Mouse (Mus musculus) hindbrain, embryonic 12.5 days (tissue): Measurements from ENCODE around the gene Wdr90. TPM values are rescaled to one million over a fixed set of nuclear protein-coding genes. Genes with fewer than 3 reads are reported as not detected.

Source experiments
- ATAC-seq: fragments of 200-750 bp; cut with Nextera tagmentation; 2 replicates; pipeline ENCODE4 v1.8.0; 2017; ENCODE audit warnings: moderate TSS enrichment; ENCODE audit not compliant: low FRiP score
- H3K27ac ChIP-seq: fragments of 300-500 bp; sonication (generic); 2 replicates; pipeline ENCODE4 v1.5.1; 2016; ENCODE audit warnings: mild to moderate bottlenecking
- H3K27me3 ChIP-seq: fragments of 300-500 bp; sonication (generic); 2 replicates; pipeline ENCODE4 v1.6.1; 2016; ENCODE audit warnings: mild to moderate bottlenecking
- H3K36me3 ChIP-seq: fragments of 300-500 bp; sonication (generic); 2 replicates; pipeline ENCODE4 v1.6.1; 2016; ENCODE audit warnings: mild to moderate bottlenecking
- H3K4me1 ChIP-seq: fragments of 300-500 bp; sonication (generic); 2 replicates; pipeline ENCODE4 v1.6.1; 2016
- H3K4me2 ChIP-seq: fragments of 300-500 bp; sonication (generic); replicated peaks from 2 replicates; pipeline ENCODE4 v1.6.1; 2016; ENCODE audit warnings: mild to moderate bottlenecking
- H3K4me3 ChIP-seq: fragments of 300-500 bp; sonication (generic); 2 replicates; pipeline ENCODE4 v1.5.1; 2016; ENCODE audit warnings: mild to moderate bottlenecking
- H3K9ac ChIP-seq: fragments of 300-500 bp; sonication (generic); 2 replicates; pipeline ENCODE4 v1.6.1; 2016; ENCODE audit warnings: mild to moderate bottlenecking, moderate library complexity
- H3K9me3 ChIP-seq: fragments of 300-500 bp; sonication (generic); replicated peaks from 2 replicates; pipeline ENCODE4 v1.6.1; 2016; ENCODE audit warnings: mild to moderate bottlenecking
- WGBS: fragments of 180-500 bp; shearing (Covaris S2); methylation state at CpG from one replicate; pipeline ENCODE4 v1.1.7; 2016; 5-methylcytosine and 5-hydroxymethylcytosine counted together
- polyA plus RNA-seq: library from polyadenylated mRNA; unstranded; fragments of >200 nt; fragmentation: Nextera tagmentation; extraction: Ambion mirVana; gene quantifications from 2 replicates; pipeline ENCODE4 v1.2.1, GENCODE M21; 2016

The Wdr90 gene
- polyA plus RNA-seq, 1 experiment from 2014 or later: 30.0 TPM

DNA sequence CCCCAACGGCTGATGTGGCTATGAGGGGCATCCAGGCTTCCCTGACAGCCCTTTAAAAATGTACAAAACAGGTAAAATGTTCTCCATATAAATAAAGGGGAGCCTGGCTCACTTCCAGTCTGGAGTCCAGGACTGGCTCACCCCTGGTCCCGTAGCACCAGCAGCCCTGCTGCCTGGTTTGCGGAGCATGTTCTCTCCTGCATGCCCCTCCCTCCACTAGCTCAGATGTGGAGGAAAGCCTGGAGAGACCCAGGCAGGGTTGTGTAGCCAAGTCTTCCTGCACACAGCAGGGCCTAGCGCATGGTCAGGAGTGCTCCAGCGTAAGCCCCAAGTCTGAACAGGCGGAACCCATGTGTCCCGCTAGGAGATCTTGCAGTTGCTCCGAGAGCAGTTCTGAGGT is 22.0 kb upstream of the Wdr90 start:
- H3K27ac ChIP-seq: no peak overlapping the region
- no peak overlapping the region for H3K4me2 ChIP-seq
- ATAC-seq: no peak
- no peak overlapping the region for H3K9ac ChIP-seq
- WGBS: 80% methylated on average over 8 of the region's 8 CpGs
- H3K27me3 ChIP-seq: no peaks in the 10 kb centered on the region
- peaks cover 23% of the 10 kb centered on the region for H3K4me1 ChIP-seq
- H3K4me3 ChIP-seq: no peak overlapping the region
- peaks cover 53% of the 10 kb centered on the region for H3K36me3 ChIP-seq
- no peaks in the 10 kb centered on the region for H3K9me3 ChIP-seq

DNA sequence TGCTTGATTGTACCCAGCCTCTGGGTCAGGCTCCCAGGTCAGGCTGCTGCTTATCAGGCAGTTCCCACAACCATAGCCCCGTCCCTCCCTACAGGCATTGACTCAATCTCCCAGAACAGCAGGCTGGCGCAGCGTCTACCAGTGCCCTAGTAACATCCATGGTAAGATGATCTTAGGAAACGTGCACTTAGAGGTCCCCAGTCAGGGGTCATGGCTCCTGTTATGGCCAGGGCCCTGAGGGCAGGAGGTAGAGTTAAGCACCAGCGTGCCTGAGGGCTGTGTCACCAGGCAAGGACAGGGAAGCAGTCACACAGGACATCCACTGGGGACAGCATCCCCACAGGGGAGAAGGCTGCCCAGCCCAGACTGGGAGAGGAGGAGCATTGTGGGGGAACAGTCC is 21.0 kb upstream of the Wdr90 start:
- no peak overlapping the region for H3K4me2 ChIP-seq
- H3K27ac ChIP-seq: no peak overlapping the region
- no peak overlapping the region for H3K9ac ChIP-seq
- H3K4me3 ChIP-seq: no peak overlapping the region
- H3K9me3 ChIP-seq: no peaks in the 10 kb centered on the region
- 29% methylated on average over 5 of the region's 5 CpGs for WGBS
- H3K27me3 ChIP-seq: no peaks in the 10 kb centered on the region
- peaks cover 23% of the 10 kb centered on the region for H3K4me1 ChIP-seq
- peaks cover 51% of the 10 kb centered on the region for H3K36me3 ChIP-seq
- no peak for ATAC-seq

DNA sequence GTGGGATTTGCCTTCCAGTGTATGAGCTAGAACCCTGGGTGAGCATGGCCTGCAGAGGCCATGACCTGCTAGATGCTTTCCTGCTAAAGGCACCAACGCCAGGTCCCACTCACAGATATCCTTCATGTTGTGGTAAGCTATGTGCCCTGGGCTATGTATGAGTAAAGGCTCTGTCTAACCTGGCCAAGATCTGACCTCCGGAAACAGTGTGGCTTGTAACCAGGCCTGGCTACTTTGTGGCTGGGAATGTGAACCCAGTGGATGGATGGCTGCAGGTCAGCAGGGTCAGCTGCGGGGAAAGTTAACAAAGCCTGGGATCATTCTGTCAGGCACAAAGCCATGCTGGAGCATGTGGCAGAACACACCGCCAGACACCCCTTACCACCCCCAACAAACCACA is 20.4 kb upstream of the Wdr90 start:
- no peak for ATAC-seq
- 14% methylated on average over 4 of the region's 4 CpGs for WGBS
- no peaks in the 10 kb centered on the region for H3K9me3 ChIP-seq
- peaks cover 28% of the 10 kb centered on the region for H3K4me1 ChIP-seq
- H3K36me3 ChIP-seq: peaks cover 48% of the 10 kb centered on the region
- H3K4me2 ChIP-seq: no peak overlapping the region
- H3K9ac ChIP-seq: peak overlapping the region; percentile 51
- H3K4me3 ChIP-seq: no peak overlapping the region
- H3K27me3 ChIP-seq: no peaks in the 10 kb centered on the region
- H3K27ac ChIP-seq: peak overlapping the region; percentile 80

DNA sequence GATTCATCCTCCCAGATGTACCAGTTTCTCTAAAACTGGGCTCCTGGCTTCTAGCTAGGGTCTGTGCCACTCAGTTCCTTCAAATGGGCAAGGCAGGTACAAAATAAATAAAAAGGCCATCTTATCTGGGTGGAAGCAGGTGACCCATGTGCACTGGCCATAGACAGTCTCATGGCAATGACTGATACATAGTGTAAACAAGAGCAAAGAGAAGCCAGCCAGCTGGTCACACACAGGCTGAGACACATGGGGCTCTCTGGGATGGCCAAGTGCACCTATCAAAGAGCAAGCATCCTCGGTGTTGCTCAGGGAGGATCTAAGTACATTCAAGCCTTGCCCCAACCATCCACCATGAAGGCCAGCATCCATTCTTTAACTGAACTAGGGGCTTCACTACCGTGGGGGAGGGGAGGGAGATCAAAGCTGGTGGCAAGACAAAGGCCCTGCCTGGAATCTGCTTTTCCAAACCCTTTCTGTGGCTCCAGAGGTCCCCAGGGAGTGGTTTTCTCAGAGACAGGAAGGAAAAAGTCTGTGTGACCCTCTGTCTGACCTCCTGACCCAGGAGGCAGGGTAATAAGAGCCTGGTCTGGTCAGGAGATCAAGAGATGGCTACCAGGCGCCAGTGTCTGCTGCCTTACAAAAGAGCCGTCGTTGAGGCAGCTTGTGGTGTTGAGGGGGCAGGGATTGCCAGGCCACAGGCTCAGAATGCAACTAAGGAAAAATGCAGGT is 19.8 kb upstream of the Wdr90 start:
- no peaks in the 10 kb centered on the region for H3K9me3 ChIP-seq
- H3K27me3 ChIP-seq: no peaks in the 10 kb centered on the region
- H3K4me1 ChIP-seq: peaks cover 34% of the 10 kb centered on the region
- peak overlapping the region; percentile 51 for H3K9ac ChIP-seq
- no peak for ATAC-seq
- 3% methylated on average over 5 of the region's 5 CpGs for WGBS
- peak overlapping the region; percentile 80 for H3K27ac ChIP-seq
- peaks cover 48% of the 10 kb centered on the region for H3K36me3 ChIP-seq
- H3K4me2 ChIP-seq: no peak overlapping the region
- H3K4me3 ChIP-seq: no peak overlapping the region

DNA sequence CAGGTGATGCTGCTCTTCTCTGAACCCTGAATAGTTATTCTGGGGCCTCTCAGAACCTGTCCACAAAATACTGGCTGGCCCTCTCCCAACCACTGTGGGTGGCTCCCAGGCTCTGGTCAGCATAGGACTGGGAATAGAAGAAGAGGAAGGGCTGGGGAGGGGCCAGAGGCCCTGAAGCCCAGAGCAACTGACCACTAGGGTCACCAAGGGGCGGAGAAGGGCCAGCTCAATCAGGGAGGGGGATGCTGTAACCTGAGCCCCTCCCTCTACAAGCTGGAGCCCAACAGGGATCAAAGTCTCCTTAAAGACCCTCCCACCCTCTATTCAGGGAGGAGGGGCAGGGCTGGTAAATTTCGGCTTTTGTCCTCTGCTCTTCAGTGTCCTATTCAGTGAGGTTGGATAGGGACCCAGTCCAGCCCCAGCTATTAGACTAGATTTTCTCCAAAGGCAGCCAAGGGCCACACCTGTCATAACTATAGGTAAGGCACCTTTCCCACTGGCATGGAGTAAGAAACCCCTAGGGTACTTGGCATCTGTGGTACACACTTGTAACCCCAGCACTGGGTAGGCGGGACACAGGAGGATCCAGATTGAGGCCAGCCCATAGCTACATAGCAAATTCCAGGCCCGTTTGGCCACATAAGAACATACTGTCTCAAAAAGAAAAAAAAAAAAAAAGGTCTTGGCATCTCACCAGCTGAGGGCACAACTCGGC is 19.1 kb upstream of the Wdr90 start, which contains the start of gene Wfikkn1:
Gene Wfikkn1, minus strand, starts transcription at position 663 of the 715 bp plus-strand sequence.
- peak within 1 kb of the TSS; percentile 80 for H3K27ac ChIP-seq
- peaks cover 39% of the 10 kb centered on the region for H3K4me1 ChIP-seq
- ATAC-seq: no peak
- H3K9me3 ChIP-seq: no peaks in the 10 kb centered on the region
- peaks cover 48% of the 10 kb centered on the region for H3K36me3 ChIP-seq
- 26% methylated on average over 5 of the region's 5 CpGs for WGBS
- H3K27me3 ChIP-seq: no peaks in the 10 kb centered on the region
- H3K4me3 ChIP-seq: no peak within 1 kb of the TSS
- H3K4me2 ChIP-seq: no peak within 1 kb of the TSS
- peak within 1 kb of the TSS; percentile 51 for H3K9ac ChIP-seq

DNA sequence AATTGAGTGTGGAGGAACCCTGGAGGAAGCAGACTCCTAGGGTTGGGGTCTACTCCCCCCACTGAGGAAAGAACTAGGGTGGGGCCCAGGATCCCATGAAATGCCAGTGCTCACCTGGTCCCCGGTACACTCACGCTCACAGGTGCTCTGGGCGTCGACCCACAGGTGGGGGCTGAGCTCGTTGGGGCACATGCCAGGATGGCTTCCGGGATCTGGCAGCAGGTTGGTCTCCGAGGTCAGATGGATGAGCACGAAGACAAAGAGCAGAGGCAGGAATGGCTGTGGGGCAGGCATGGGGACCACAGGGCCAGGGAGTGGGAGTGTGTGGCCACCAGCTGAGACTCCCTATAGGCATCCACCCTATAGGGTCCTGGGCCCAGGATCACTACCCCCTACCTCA is 18.4 kb upstream of the Wdr90 start:
- ATAC-seq: no peak
- Histone ChIP-seq H3K9ac (no peak overlapping the region), H3K27me3 (no peaks in the 10 kb centered on the region), H3K4me3 (no peak overlapping the region), H3K27ac (no peak overlapping the region), H3K36me3 (peaks cover 44% of the 10 kb centered on the region), H3K4me1 (peaks cover 39% of the 10 kb centered on the region), H3K4me2 (no peak overlapping the region), H3K9me3 (no peaks in the 10 kb centered on the region)
- 71% methylated on average over 8 of the region's 8 CpGs for WGBS

DNA sequence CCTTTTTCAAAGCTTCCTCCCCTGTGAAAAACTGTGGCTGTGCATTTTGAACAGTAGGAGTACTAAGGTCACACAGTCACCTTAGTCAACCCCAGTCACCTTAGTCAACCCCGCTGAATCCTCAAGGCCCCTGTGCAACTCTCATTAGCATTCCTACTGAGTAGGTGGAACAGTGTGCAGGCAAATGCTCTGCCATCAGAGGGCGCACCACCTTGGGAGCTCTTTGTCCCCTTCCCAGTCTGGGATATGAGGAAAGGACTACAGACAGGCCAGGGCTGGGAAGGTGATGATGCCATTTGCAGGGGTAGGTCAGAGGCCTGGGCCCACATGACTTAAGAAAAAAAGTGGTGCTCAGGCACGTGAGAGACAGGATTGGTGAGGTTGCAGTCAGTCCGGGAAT is 18.0 kb upstream of the Wdr90 start:
- Histone ChIP-seq H3K27me3 (no peaks in the 10 kb centered on the region), H3K27ac (no peak overlapping the region), H3K4me1 (peaks cover 40% of the 10 kb centered on the region), H3K9me3 (no peaks in the 10 kb centered on the region), H3K4me2 (no peak overlapping the region), H3K9ac (no peak overlapping the region), H3K36me3 (peaks cover 39% of the 10 kb centered on the region), H3K4me3 (no peak overlapping the region)
- 36% methylated on average over 4 of the region's 4 CpGs for WGBS
- ATAC-seq: no peak

DNA sequence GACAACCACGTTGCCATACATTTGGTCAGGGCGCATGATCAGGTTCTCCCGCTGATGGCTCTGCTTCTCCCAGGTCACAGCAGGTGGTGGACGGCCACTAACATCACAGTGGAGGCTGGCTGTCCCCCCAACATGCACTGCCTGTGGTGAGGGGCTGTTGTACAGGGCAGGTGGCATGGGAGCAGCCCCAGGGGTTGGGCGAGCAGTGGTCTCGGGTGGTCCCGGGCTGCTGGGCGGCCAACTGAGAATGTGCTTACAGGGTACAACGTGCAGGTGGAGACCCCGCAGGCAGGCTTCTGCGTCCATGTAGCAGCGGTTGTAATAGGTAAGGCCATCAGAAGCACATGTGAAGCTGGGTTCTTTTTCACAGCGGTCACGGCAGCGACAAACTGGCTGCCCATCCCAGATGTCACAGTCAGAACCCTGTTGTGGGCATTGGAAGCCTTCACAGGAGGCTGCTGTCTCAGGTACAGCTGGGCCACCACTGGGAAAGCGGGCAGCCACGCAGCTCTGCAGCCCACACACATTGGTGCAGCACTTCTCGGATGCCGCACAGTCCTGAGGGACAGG is 17.4 kb upstream of the Wdr90 start:
- ATAC-seq: no peak
- Histone ChIP-seq H3K4me1 (peaks cover 46% of the 10 kb centered on the region), H3K4me3 (no peak overlapping the region), H3K27me3 (no peaks in the 10 kb centered on the region), H3K9me3 (no peaks in the 10 kb centered on the region), H3K36me3 (peaks cover 34% of the 10 kb centered on the region), H3K4me2 (no peak overlapping the region), H3K9ac (no peak overlapping the region), H3K27ac (no peak overlapping the region)
- 88% methylated on average over 19 of the region's 19 CpGs for WGBS

DNA sequence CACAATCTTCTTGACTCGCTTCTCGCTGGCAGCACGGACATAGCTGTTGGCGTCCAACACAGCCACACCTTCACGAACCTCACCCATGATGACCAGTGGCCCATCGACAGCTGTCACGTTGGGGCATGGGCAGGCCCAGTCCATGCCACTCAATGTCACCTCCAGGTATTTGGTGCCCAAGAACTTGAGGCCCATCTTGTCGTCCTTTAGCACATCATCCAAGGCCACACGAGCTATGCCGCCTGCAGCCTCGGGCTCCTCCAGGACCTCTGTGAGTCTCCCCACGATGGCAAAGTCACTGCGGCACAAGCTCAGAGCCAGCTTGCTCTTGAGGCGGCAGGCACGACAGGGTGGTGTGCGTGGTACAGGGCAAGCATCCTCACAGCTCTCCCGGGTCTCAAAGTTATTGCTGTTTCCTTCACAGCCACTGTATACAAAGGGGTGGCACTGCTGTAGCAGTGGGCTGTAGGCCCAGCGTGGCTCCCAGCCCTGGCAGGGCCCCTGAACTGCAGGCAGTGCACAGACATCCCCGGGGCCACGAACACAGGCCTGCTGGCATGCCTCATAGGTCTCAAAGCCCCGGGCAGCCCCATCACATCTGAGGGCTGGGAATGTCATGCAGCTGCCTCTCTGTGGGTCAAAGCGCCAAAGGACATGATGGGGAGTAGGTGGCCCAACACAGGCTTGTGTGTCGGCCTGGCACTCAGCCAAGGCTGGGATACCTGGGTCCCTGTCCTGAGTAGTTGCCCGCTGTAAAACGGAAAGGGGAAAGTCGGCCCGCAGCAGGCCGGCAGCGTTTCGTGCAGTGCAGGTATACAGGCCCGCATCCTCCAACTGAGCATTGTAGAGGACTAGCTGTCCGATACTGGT is 16.7 kb upstream of the Wdr90 start:
- H3K9me3 ChIP-seq: no peaks in the 10 kb centered on the region
- H3K9ac ChIP-seq: no peak overlapping the region
- H3K36me3 ChIP-seq: peaks cover 27% of the 10 kb centered on the region
- peaks cover 46% of the 10 kb centered on the region for H3K4me1 ChIP-seq
- no peaks in the 10 kb centered on the region for H3K27me3 ChIP-seq
- H3K4me2 ChIP-seq: no peak overlapping the region
- ATAC-seq: no peak
- H3K4me3 ChIP-seq: no peak overlapping the region
- 93% methylated on average over 32 of the region's 32 CpGs for WGBS
- no peak overlapping the region for H3K27ac ChIP-seq

DNA sequence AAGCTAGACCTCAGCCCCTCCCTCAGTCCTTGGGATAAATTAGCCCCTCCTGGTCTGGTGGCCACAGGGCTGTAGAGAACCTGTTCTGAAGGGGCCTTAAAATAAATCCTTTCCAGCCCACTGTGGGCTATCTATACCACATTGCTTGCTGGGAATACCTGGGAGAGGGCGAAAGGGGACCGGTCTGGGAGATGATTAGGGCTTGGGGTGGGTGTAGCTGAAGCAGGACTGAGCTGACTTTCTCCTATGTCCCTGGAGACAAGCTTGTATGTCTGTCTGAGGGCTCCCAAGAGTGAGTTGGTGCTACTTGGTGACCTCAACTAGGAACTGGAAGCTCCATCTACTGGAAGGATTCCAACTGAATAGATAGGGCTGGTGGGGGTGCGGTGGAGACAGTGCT is 15.7 kb upstream of the Wdr90 start:
- no peak overlapping the region for H3K4me2 ChIP-seq

DNA sequence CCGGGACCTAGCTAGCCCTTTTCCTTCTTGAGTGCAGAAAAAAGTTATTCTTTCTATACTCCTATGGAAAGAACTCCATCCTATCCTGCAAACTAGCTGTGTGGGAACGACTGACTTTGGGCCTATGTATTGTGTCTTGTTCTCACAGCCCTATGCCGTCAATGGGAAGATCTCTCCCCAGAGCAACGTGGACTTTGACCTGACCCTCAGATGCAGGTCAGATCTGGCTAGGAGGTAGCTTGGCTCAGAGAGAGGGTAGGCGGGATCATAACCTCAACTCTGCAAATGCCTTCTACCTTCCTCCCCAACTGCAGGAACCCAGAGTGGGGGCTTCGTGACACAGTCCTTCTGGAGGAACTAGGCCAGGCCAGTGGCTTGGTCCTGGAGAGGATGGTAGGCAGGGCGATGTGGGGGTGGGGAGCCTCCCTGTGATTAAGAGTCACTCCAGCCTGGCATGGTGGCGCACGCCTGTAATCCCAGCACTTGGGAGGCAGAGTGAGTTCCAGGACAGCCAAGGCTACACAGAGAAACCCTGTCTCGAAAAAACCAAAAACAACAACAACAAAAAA is 15.1 kb upstream of the Wdr90 start:
- no peaks in the 10 kb centered on the region for H3K27me3 ChIP-seq
- H3K9me3 ChIP-seq: no peaks in the 10 kb centered on the region
- peak overlapping the region; percentile 93 for H3K4me2 ChIP-seq
- peak overlapping the region; percentile 96; the same call in 1 of the 2 replicates for H3K27ac ChIP-seq
- H3K4me3 ChIP-seq: peak overlapping the region; percentile 79
- no peak for ATAC-seq
- H3K36me3 ChIP-seq: peaks cover 16% of the 10 kb centered on the region
- peak overlapping the region; percentile 81 for H3K9ac ChIP-seq
- H3K4me1 ChIP-seq: peaks cover 37% of the 10 kb centered on the region
- 57% methylated on average over 10 of the region's 10 CpGs for WGBS

More for the DNA sequence above, 15.7 kb upstream of the Wdr90 start:
- H3K27me3 ChIP-seq: no peaks in the 10 kb centered on the region
- H3K27ac ChIP-seq: no peak overlapping the region
- no peak overlapping the region for H3K4me3 ChIP-seq
- no peak overlapping the region for H3K9ac ChIP-seq
- H3K9me3 ChIP-seq: no peaks in the 10 kb centered on the region
- 98% methylated on average over 3 of the region's 3 CpGs for WGBS
- H3K36me3 ChIP-seq: peaks cover 20% of the 10 kb centered on the region
- ATAC-seq: no peak
- peaks cover 42% of the 10 kb centered on the region for H3K4me1 ChIP-seq
